Mouse (Mus musculus): Measurements from ENCODE around the gene Clmn. TPM values are rescaled to one million over a fixed set of nuclear protein-coding genes. Genes with fewer than 3 reads are reported as not detected.

The Clmn gene
- polyA plus RNA-seq, 1 experiment from 2014 or later, result 2.0 TPM

GRCm38 (mm10) chr12:104767183-104767582 is 97.7 kb downstream of the Clmn start:
- WGBS, result 76% methylated on average over 4 of the region's 4 CpGs
- DNase-seq (ENCODE audit: low spot score), result no peak

GRCm38 (mm10) chr12:104765761-104766160 is 99.1 kb downstream of the Clmn start:
- ATAC-seq, result no peak
- Histone ChIP-seq H3K4me1 (ENCODE audit: insufficient read depth, low read depth, low read length) (no peaks in the 10 kb centered on the region), H3K4me2 (replicated peaks; ENCODE audit: low read depth, low read length) (no peak overlapping the region), H3K27ac (ENCODE audit: low read length) (no peak overlapping the region), H3K9me3 (ENCODE audit: low read length) (no peaks in the 10 kb centered on the region), H3K36me3 (ENCODE audit: insufficient read depth, low read length) (no peaks in the 10 kb centered on the region), H3K4me3 (ENCODE audit: low read depth, low read length) (no peak overlapping the region), H3K27me3 (replicated peaks; ENCODE audit: insufficient read depth, low read length) (no peaks in the 10 kb centered on the region), H3K9ac (replicated peaks; ENCODE audit: low read depth) (no peak overlapping the region)
- WGBS, result 76% methylated on average over 7 of the region's 7 CpGs
- TF ChIP-seq EP300 (IDR thresholded peaks at IDR 0.05), result no peak
- no peak for DNase-seq (ENCODE audit: low spot score)

More at GRCm38 (mm10) chr12:104767183-104767582, 97.7 kb downstream of the Clmn start:
- Histone ChIP-seq H3K27me3 (replicated peaks; ENCODE audit: insufficient read depth, low read length) (no peaks in the 10 kb centered on the region), H3K9ac (replicated peaks; ENCODE audit: low read depth) (no peak overlapping the region), H3K9me3 (ENCODE audit: low read length) (no peaks in the 10 kb centered on the region), H3K4me1 (ENCODE audit: insufficient read depth, low read depth, low read length) (no peaks in the 10 kb centered on the region), H3K36me3 (ENCODE audit: insufficient read depth, low read length) (no peaks in the 10 kb centered on the region), H3K4me2 (replicated peaks; ENCODE audit: low read depth, low read length) (no peak overlapping the region), H3K4me3 (ENCODE audit: low read depth, low read length) (no peak overlapping the region), H3K27ac (ENCODE audit: low read length) (no peak overlapping the region)
- ATAC-seq, result no peak
- no peak for TF ChIP-seq EP300 (IDR thresholded peaks at IDR 0.05)
- peak; percentile 60 for TF ChIP-seq CTCF (IDR thresholded peaks at IDR 0.05)

GRCm38 (mm10) chr12:104765116-104765515 is 99.8 kb downstream of the Clmn start:
- no peaks in the 10 kb centered on the region for H3K9me3 ChIP-seq (ENCODE audit: low read length)
- H3K4me1 ChIP-seq (ENCODE audit: insufficient read depth, low read depth, low read length), result no peaks in the 10 kb centered on the region
- no peaks in the 10 kb centered on the region for H3K27me3 ChIP-seq (replicated peaks; ENCODE audit: insufficient read depth, low read length)
- H3K4me3 ChIP-seq (ENCODE audit: low read depth, low read length), result no peak overlapping the region
- ATAC-seq, result no peak
- no peak overlapping the region for H3K9ac ChIP-seq (replicated peaks; ENCODE audit: low read depth)
- H3K36me3 ChIP-seq (ENCODE audit: insufficient read depth, low read length), result no peaks in the 10 kb centered on the region
- TF ChIP-seq EP300 (IDR thresholded peaks at IDR 0.05) (no peak), CTCF (IDR thresholded peaks at IDR 0.05) (no peak)
- DNase-seq (ENCODE audit: low spot score), result no peak
- no peak overlapping the region for H3K4me2 ChIP-seq (replicated peaks; ENCODE audit: low read depth, low read length)
- H3K27ac ChIP-seq (ENCODE audit: low read length), result no peak overlapping the region
- WGBS, result 72% methylated on average over 5 of the region's 5 CpGs

GRCm38 (mm10) chr12:104763918-104764317 is 101.0 kb downstream of the Clmn start:
- no peaks in the 10 kb centered on the region for H3K36me3 ChIP-seq (ENCODE audit: insufficient read depth, low read length)
- TF ChIP-seq EP300 (IDR thresholded peaks at IDR 0.05) (no peak), CTCF (IDR thresholded peaks at IDR 0.05) (no peak)
- H3K9me3 ChIP-seq (ENCODE audit: low read length), result no peaks in the 10 kb centered on the region
- DNase-seq (ENCODE audit: low spot score), result no peak
- no peak overlapping the region for H3K4me2 ChIP-seq (replicated peaks; ENCODE audit: low read depth, low read length)
- H3K9ac ChIP-seq (replicated peaks; ENCODE audit: low read depth), result no peak overlapping the region
- ATAC-seq, result no peak
- H3K4me3 ChIP-seq (ENCODE audit: low read depth, low read length), result no peak overlapping the region
- no peaks in the 10 kb centered on the region for H3K4me1 ChIP-seq (ENCODE audit: insufficient read depth, low read depth, low read length)
- H3K27ac ChIP-seq (ENCODE audit: low read length), result no peak overlapping the region
- 83% methylated on average over 6 of the region's 6 CpGs for WGBS
- no peaks in the 10 kb centered on the region for H3K27me3 ChIP-seq (replicated peaks; ENCODE audit: insufficient read depth, low read length)

- no peak overlapping the region for H3K9ac ChIP-seq (replicated peaks; ENCODE audit: low read depth)
- DNase-seq (ENCODE audit: low spot score) (no peak), ATAC-seq (no peak)
- 73% methylated on average over 8 of the region's 8 CpGs for WGBS
- H3K27me3 ChIP-seq (replicated peaks; ENCODE audit: insufficient read depth, low read length), result no peaks in the 10 kb centered on the region
- TF ChIP-seq EP300 (IDR thresholded peaks at IDR 0.05) (no peak), CTCF (IDR thresholded peaks at IDR 0.05) (no peak)
- H3K4me1 ChIP-seq (ENCODE audit: insufficient read depth, low read depth, low read length), result no peaks in the 10 kb centered on the region
- no peaks in the 10 kb centered on the region for H3K36me3 ChIP-seq (ENCODE audit: insufficient read depth, low read length)
- no peak overlapping the region for H3K27ac ChIP-seq (ENCODE audit: low read length)
- H3K9me3 ChIP-seq (ENCODE audit: low read length), result no peaks in the 10 kb centered on the region
- no peak overlapping the region for H3K4me2 ChIP-seq (replicated peaks; ENCODE audit: low read depth, low read length)
- H3K4me3 ChIP-seq (ENCODE audit: low read depth, low read length), result no peak overlapping the region
These were observed 103.5 kb downstream of the Clmn start for GRCm38 (mm10) chr12:104761411-104761810.

GRCm38 (mm10) chr12:104758066-104758465 is 106.8 kb downstream of the Clmn start:
- no peaks in the 10 kb centered on the region for H3K27me3 ChIP-seq (replicated peaks; ENCODE audit: insufficient read depth, low read length)
- no peak overlapping the region for H3K4me2 ChIP-seq (replicated peaks; ENCODE audit: low read depth, low read length)
- H3K4me3 ChIP-seq (ENCODE audit: low read depth, low read length), result no peak overlapping the region
- H3K27ac ChIP-seq (ENCODE audit: low read length), result no peak overlapping the region
- 80% methylated on average over 7 of the region's 7 CpGs for WGBS
- DNase-seq (ENCODE audit: low spot score), result no peak
- TF ChIP-seq EP300 (IDR thresholded peaks at IDR 0.05) (no peak), CTCF (IDR thresholded peaks at IDR 0.05) (no peak)
- H3K9ac ChIP-seq (replicated peaks; ENCODE audit: low read depth), result no peak overlapping the region
- no peaks in the 10 kb centered on the region for H3K4me1 ChIP-seq (ENCODE audit: insufficient read depth, low read depth, low read length)
- H3K36me3 ChIP-seq (ENCODE audit: insufficient read depth, low read length), result no peaks in the 10 kb centered on the region
- ATAC-seq, result no peak
- no peaks in the 10 kb centered on the region for H3K9me3 ChIP-seq (ENCODE audit: low read length)

GRCm38 (mm10) chr12:104753686-104754085 is 111.2 kb downstream of the Clmn start:
- Histone ChIP-seq H3K9me3 (ENCODE audit: low read length) (no peaks in the 10 kb centered on the region), H3K9ac (replicated peaks; ENCODE audit: low read depth) (no peak overlapping the region), H3K27me3 (replicated peaks; ENCODE audit: insufficient read depth, low read length) (no peaks in the 10 kb centered on the region), H3K4me1 (ENCODE audit: insufficient read depth, low read depth, low read length) (peaks cover 13% of the 10 kb centered on the region; the same call in 1 of the 2 replicates), H3K4me3 (ENCODE audit: low read depth, low read length) (no peak overlapping the region), H3K36me3 (ENCODE audit: insufficient read depth, low read length) (no peaks in the 10 kb centered on the region), H3K27ac (ENCODE audit: low read length) (no peak overlapping the region), H3K4me2 (replicated peaks; ENCODE audit: low read depth, low read length) (no peak overlapping the region)
- ATAC-seq (no peak), DNase-seq (ENCODE audit: low spot score) (no peak)
- 66% methylated on average over 4 of the region's 4 CpGs for WGBS
- TF ChIP-seq EP300 (IDR thresholded peaks at IDR 0.05), result no peak
- no peak for TF ChIP-seq CTCF (IDR thresholded peaks at IDR 0.05)
